Mouse (Mus musculus): ENCODE results near the gene Pla2g2c.

The Pla2g2c gene

GRCm38 (mm10) chr4:138724354-138725126 is at the start of gene Pla2g2c:
TSS of gene Pla2g2c (plus strand) at chr4:138724792.
- DNase-seq = no peak

GRCm38 (mm10) chr4:138676480-138676879 is 48.1 kb upstream of the Pla2g2c start:
- no peak for DNase-seq

DNA sequence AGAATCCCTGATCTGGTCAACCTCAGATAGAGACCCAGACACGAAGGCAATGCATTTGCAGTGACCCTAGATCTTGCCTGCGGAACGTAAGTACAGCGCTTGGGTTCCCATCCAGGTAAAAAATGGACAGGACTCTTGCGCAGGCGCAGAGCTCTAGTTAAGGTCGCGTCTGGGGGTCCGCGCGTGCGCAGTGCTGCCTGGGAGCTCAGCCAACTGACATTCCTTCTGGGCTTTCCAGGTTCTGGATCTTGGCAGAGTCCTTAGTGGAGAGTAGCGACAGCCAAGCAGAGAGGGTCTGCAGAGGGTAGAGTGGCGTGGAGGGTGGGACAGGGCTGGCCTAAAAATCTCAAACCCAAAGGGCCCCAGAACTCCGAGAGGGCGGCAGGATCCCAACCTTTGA is 47.0 kb upstream of the Pla2g2c start:
- DNase-seq = peak; percentile 84 to 87

DNA sequence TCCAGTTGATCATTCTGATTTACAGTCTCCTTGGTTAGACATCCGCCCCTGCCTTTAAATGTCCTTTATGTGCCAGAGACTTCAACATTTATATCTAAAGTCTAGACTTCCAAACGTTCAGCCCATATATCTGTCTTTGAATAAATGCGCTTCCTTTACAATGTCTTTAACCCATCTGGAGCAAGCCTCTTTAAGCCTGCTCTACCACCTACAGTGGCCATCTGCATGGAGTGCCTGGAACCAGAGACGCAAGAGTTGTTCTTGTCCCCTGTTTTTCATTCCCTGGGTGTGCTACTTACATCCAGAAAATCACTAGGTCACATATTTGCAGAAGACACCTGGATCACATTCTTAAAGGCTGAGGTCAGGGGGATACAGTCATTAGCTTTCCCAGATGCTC is 44.5 kb upstream of the Pla2g2c start:
- DNase-seq = no peak

GRCm38 (mm10) chr4:138682760-138683159 is 41.8 kb upstream of the Pla2g2c start:
- no peak for DNase-seq

- no peak for DNase-seq
Observed at GRCm38 (mm10) chr4:138685813-138686212, 38.8 kb upstream of the Pla2g2c start.

DNA sequence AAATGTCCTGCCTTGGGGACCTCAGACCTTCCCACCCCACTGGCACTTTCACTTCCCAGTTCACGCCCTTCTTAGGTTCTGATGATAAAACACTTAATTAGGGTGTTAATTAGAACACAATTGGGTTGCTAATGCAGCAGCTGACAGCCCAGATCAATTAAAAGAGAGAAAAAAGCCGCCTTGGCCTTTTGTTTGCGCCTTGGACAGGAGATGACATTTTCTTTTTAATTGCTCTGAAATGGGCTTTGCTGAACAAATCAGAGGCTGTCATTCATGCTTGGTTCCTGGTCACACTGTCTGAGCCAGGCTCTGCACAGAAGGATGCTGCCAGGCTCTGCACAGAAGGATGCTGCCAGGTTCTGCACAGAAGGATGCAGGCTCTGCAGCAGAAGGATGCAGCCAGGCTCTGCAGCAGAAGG is 35.5 kb upstream of the Pla2g2c start:
- no peak for DNase-seq

- DNase-seq = no peak
Observed at GRCm38 (mm10) chr4:138690561-138690960, 34.0 kb upstream of the Pla2g2c start.

GRCm38 (mm10) chr4:138691443-138692181 is 33.0 kb upstream of the Pla2g2c start:
- DNase-seq = no peak

DNA sequence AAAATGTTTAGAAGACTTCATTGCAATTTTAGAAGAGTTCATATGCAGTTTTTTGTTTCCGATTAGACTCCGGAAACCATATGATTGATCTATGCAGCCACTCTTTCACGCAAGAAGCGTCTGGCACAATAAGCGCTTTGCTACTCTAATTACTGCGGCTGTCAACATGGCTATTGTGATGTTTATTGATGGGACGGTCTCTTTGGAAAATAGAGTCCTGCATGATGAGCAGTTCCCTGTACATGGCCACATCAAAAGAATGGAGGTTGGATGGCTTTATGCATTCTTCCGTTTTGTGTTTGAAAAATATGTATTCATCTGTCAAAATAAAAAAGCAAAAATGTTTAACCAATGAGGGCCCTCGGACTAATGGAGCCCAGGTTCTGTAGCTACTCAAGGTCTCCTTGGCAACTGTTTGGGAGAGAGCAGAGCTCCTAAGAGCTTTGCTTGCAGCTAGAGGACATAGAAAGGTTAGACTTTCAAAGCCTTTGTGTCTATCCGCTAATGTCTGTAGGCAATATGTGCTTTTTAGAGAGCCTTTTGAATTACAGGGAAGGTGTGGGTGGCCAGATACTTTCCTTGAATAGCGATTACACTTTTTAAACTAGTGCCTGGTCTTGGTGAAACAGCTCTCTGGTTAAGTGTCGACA is 31.4 kb upstream of the Pla2g2c start:
- no peak for DNase-seq

DNA sequence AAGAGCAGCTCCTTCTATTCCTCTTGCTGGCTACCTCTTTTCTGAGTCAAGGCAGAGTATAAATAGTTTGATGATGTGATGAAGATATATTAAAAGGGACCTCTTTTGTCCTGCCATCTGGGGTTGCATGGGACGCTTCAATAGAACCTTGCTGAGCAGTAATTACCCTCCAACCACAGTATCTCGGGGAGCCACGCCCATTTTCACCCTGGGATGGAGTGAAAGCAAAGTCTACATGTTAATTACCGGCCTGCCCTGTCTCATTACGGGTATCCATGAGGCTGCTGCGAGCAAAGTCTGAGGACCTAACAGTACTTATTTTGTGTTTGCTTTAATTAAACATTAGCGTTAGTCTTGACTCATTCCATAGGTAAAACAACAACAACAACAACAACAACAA is 27.9 kb upstream of the Pla2g2c start:
- no peak for DNase-seq

GRCm38 (mm10) chr4:138697166-138697860 is 27.3 kb upstream of the Pla2g2c start:
- DNase-seq = no peak

- DNase-seq = no peak
Observed at GRCm38 (mm10) chr4:138698296-138698695, 26.3 kb upstream of the Pla2g2c start.

DNA sequence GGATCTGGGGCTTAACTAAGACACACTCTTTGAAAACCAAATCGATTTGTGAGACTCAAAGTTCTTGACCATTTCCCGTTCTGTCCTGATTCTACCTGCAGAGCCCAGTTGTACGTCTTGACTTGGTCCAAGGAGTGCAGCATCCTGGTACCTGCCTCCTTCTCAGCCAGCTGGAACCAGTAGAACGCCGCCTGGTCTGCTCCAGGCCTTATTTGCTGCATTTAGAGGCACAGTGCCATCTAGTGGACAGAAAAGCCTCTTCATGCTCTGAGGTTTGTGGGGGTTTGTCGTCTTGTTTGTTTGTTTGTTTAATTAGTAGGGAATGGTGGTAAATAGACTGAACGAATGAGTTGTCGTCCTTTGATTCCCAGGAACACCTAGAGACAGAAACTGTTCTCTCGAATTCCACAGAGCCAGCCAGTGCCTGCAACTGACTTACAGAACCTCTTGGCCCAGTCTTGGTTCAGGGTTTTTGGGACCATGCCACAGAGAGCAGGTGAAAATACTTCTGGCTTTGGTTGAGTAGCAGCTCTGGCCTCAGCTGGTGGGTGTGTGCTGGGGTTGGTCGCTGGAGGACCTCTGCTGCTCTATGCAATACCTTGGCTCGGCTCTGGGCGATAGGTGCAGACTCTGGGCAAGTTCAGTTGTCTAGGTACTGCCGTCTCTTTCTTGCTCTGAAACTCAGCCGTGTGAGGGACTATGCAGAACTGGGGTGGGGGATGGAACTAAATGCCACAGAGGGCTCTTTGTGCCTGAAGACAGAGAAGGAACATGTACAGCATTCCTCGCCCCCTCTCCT is 24.2 kb upstream of the Pla2g2c start:
- peak; percentile 63 to 71 for DNase-seq

GRCm38 (mm10) chr4:138701111-138701510 is 23.5 kb upstream of the Pla2g2c start:
- no peak for DNase-seq

- DNase-seq = no peak
Observed at GRCm38 (mm10) chr4:138702031-138702430, 22.6 kb upstream of the Pla2g2c start.

DNA sequence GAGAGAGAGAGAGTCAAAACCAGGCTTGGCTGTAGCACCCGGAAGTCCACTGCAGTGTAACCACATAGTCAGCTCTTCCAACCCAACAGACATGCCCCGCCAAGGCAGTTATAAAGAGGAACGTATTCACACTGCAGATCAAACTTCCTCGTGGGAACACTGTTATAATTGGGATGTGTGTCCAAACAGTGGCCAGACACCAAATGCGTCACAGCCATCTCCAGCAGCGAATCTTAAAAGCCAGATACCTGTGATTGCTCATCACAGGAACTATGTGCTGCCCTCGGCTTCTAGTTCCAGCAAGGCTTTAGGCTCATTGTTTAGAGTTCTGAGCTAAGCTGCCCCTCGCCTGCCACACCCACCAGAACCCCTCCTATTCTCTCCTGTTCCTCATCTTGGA is 22.1 kb upstream of the Pla2g2c start:
- DNase-seq = no peak

- DNase-seq = no peak
Observed at GRCm38 (mm10) chr4:138703591-138703990, 21.0 kb upstream of the Pla2g2c start.

GRCm38 (mm10) chr4:138704169-138704568 is 20.4 kb upstream of the Pla2g2c start:
- no peak for DNase-seq

DNA sequence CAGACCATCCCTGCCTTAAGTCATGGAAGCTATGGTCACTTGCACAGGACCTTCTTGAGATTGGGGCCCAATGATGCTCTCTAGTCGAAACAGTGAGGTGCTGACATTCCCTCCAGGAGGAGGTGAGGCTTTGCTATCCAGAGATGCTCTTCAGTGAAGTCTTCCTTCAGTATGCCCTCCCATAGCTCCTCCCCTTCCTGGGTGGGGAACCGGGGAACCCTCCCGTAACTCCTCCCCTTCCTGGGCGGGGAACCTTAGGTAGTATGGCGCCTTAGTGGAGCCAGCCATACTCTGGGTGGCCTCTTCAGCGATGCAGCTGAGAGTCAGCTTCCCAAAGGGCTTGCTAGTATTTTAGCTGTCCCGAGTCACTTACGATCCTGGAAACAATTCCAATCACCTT is 18.0 kb upstream of the Pla2g2c start:
- DNase-seq = no peak

DNA sequence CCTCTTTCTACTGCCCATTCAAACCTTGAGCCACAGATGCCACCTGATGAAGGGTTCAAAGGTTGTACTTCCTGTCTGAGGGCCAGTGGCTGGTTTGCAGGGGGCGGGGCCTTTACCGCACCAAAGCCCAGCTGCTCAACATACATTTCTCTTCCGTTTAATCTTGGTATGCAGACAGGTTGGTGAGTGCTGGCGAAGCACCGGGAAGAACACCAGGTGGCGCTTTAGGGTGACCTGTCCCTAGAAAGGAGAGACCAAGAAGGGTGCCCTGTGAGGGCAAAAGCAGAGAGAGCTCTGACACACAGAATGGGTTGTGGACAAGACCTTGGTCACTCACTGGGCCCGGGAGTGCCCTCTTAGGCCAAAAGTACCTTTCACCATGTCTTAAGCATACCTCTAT is 16.0 kb upstream of the Pla2g2c start:
- peak; percentile 81 to 82 for DNase-seq

DNA sequence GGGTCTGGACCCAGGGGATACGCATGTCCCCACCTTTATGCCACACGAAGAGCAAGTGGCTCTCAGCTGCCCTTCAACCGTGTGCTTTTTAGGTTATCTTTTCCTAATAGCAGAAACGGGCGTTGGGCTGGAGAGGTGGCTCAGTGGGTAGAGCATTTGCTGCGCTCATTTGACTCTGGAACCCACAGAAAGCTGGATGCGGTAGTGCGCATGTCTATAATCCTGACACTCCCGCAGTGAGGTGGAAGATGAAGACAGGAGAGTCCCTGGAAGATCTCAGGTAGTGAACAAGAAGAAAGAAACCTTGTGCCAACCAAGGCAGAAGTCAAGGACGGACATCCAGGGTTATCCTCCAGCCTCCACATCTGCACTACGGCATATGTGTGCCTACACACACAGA is 15.3 kb upstream of the Pla2g2c start:
- DNase-seq = peak in 1 of 2 experiments; percentile 17
